Mouse (Mus musculus) embryonic fibroblast, embryonic 13.5 days (primary cell): ENCODE results near the gene Tef.

Source experiments
- CTCF ChIP-seq: IDR thresholded peaks from 2 replicates; pipeline ENCODE4 v1.5.1; 2011; ENCODE audit warnings: mild to moderate bottlenecking, control low read depth, low read length, moderate library complexity, borderline replicate concordance; ENCODE audit not compliant: insufficient read depth
- POLR2A ChIP-seq: IDR thresholded peaks from 2 replicates; pipeline ENCODE4 v1.6.1; 2011; ENCODE audit warnings: low read depth, mild to moderate bottlenecking, control low read depth, low read length, moderate library complexity

GRCm38 (mm10) chr15:81834171-81834841 lies 32.1 kb downstream of the Tef start:
- no peak for TF ChIP-seq CTCF
- no peak for TF ChIP-seq POLR2A
